Comparison of ENCODE assay signal across 8 mouse cellular contexts in the genomic region with DNA sequence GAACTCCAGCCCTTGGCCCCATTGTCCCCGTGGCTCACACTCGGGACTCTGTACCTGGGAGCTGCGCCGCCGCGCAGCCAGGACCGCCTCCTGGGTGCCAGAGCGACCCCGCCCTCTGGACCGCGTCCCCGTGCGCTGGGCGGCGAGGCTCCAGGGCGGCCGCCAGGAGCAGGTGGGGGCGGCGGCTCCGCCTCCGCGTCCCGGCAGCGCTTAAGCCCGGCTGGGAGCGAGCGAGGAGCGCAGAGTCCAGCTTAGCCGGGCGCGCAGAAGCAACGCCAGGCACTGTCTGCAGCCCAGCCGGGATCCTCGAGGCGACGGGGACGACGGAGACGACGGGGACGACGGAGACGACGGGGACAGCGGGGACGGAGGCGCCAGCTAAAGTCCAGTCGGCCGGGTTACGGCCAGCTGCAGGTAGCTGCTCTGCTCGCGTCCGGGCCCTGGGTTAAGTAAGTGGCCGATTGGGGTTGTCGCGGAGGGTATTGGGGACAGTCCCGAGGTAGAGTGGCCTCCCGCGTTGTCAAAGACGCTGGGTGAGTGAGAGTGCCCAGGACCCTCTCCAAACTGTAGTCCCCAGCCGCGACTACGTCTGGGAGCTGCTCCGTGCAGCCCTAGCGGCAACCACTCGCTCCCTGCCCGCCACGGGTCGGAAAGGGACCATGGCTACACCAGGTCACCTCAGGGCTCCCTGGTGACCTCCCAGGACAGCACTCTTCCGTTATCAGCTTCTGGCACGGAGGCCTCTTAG. TPM values are rescaled to one million over a fixed set of nuclear protein-coding genes. Genes with fewer than 3 reads are reported as not detected.
DNase-seq lines count a peak whose midpoint lies in the region; ATAC-seq and TF ChIP-seq lines count a peak whose summit lies in the region.

Gene Wipf3 (plus strand): TSS at position 157 of the 748 bp plus-strand sequence.

- H3K4me3 ChIP-seq in ES-E14 (ENCODE audit: insufficient read depth in 1 of 2, low read depth in 1 of 2, low read length in 2 of 2, poor library complexity in 1 of 2, severe bottlenecking in 1 of 2): peak within 1 kb of the TSS; percentile 63 to 71
- peak within 1 kb of the TSS; percentile 58 for H3K4me3 ChIP-seq in forebrain, embryonic 14.5 days (ENCODE audit: low read depth, low read length)
- peak within 1 kb of the TSS; percentile 84 for H3K4me3 ChIP-seq in layer of hippocampus, adult 2 months
- H3K4me3 ChIP-seq in lung, embryonic 15.5 days: peak within 1 kb of the TSS; percentile 50

- H3K9me3 ChIP-seq in ES-E14 (ENCODE audit: control insufficient read depth, insufficient read depth, low read depth, low read length): no peaks in the 10 kb centered on the region
- H3K9me3 ChIP-seq in forebrain, embryonic 14.5 days (replicated peaks; ENCODE audit: control insufficient read depth, low read length): no peaks in the 10 kb centered on the region
- H3K9me3 ChIP-seq in lung, embryonic 15.5 days: no peaks in the 10 kb centered on the region

- H3K27ac ChIP-seq in ES-E14 (ENCODE audit: insufficient read depth, low read depth, low read length, poor library complexity, severe bottlenecking): no peak within 1 kb of the TSS
- H3K27ac ChIP-seq in forebrain, embryonic 14.5 days (ENCODE audit: low read depth, low read length): no peak within 1 kb of the TSS; the same call in 1 of the 2 replicates
- peak within 1 kb of the TSS; percentile 94 for H3K27ac ChIP-seq in layer of hippocampus, adult 2 months
- H3K27ac ChIP-seq in lung, embryonic 15.5 days: no peak within 1 kb of the TSS

- no peak for DNase-seq in ES-E14 (ENCODE audit: low read depth, low spot score)
- peak; percentile 1 for DNase-seq in c-Kit-positive CD71-positive TER-119-positive erythroid progenitor cells, embryonic 14.5 days (ENCODE audit: low spot score)
- DNase-seq in forebrain, embryonic 14.5 days (ENCODE audit: low spot score): peak; percentile 65
- DNase-seq in heart, postnatal 36 days: peak; percentile 75 to 76
- peak in 1 of 2 experiments; percentile 51 for DNase-seq in layer of hippocampus, adult 2 months (ENCODE audit: low spot score in 2 of 2)
- peak; percentile 68 for DNase-seq in retina, embryonic 14.5 days (ENCODE audit: low spot score)

- H3K9ac ChIP-seq in ES-E14 (ENCODE audit: insufficient read depth, low read depth, low read length, poor library complexity, severe bottlenecking): peak within 1 kb of the TSS; percentile 24
- peak within 1 kb of the TSS; percentile 73 for H3K9ac ChIP-seq in forebrain, embryonic 14.5 days (ENCODE audit: low read length)
- H3K9ac ChIP-seq in lung, embryonic 15.5 days: peak within 1 kb of the TSS; percentile 41

- peak within 1 kb of the TSS; percentile 92 for H3K4me2 ChIP-seq in forebrain, embryonic 14.5 days (ENCODE audit: low read length)
- peak within 1 kb of the TSS; percentile 95 for H3K4me2 ChIP-seq in lung, embryonic 15.5 days

- peaks cover 0 to 2% of the 10 kb centered on the region in 2 experiments; a peak in 1 of 4 replicates for H3K4me1 ChIP-seq in ES-E14 (ENCODE audit: control insufficient read depth in 2 of 2, insufficient read depth in 2 of 2, low read length in 2 of 2, poor library complexity in 1 of 2)
- peaks cover 15% of the 10 kb centered on the region for H3K4me1 ChIP-seq in forebrain, embryonic 14.5 days (ENCODE audit: control insufficient read depth, insufficient read depth, low read length)
- H3K4me1 ChIP-seq in lung, embryonic 15.5 days: peaks cover 21% of the 10 kb centered on the region

- intact Hi-C loops in heart, postnatal 36 days (cut with DNase I): loop anchor here (2.0 to 5.0 kb wide), 2 partner anchors 37 to 77 kb away; no protein-coding TSS in a partner anchor

- H3K36me3 ChIP-seq in ES-E14 (ENCODE audit: control insufficient read depth, insufficient read depth, low read length, poor library complexity, severe bottlenecking): no peaks in the 10 kb centered on the region
- no peaks in the 10 kb centered on the region for H3K36me3 ChIP-seq in forebrain, embryonic 14.5 days (ENCODE audit: control insufficient read depth, insufficient read depth, low read length)
- H3K36me3 ChIP-seq in lung, embryonic 15.5 days: no peaks in the 10 kb centered on the region

- in situ Hi-C loops in ES-E14 (cut with MboI; ENCODE audit: low sequenced_read_pairs in 2 of 2, unreplicated experiment in 2 of 2): no loop called here

- peaks cover 5% of the 10 kb centered on the region; the same call in 1 of the 2 replicates for H3K27me3 ChIP-seq in forebrain, embryonic 14.5 days (replicated peaks; ENCODE audit: control insufficient read depth, insufficient read depth, low read length)
- H3K27me3 ChIP-seq in lung, embryonic 15.5 days: peaks cover 44% of the 10 kb centered on the region

- WGBS in forebrain, embryonic 14.5 days: under 1% methylated on average over 66 of the region's 71 CpGs
- WGBS in lung, embryonic 15.5 days: under 1% methylated on average over 67 of the region's 71 CpGs

- TF ChIP-seq CTCF in layer of hippocampus, adult 2 months (conservative IDR thresholded peaks at IDR 0.05): no peak

- ATAC-seq in forebrain, embryonic 14.5 days: peak; percentile 86
- ATAC-seq in lung, embryonic 15.5 days (ENCODE audit: borderline replicate concordance, extremely low read depth, low FRiP score, low TSS enrichment): peak; percentile 84
- no peak for ATAC-seq in monocyte, adult 5-6 weeks (replicated peaks; ENCODE audit: insufficient number of reproducible peaks, low FRiP score, low TSS enrichment, poor library complexity, severe bottlenecking)

TF ChIP-seq in ES-E14, 5 proteins besides CTCF, POLR2A, EP300 and RAD21:
- TF ChIP-seq CHD2 (IDR thresholded peaks at IDR 0.05; ENCODE audit: low read depth, low read length): no peak
- no peak for TF ChIP-seq ZC3H11A (IDR thresholded peaks at IDR 0.05; ENCODE audit: borderline replicate concordance, low read depth, low read length)
- no peak for TF ChIP-seq HCFC1 (IDR thresholded peaks at IDR 0.05; ENCODE audit: borderline replicate concordance, insufficient read depth, low read length)
- no peak for TF ChIP-seq MAFK (IDR thresholded peaks at IDR 0.05; ENCODE audit: insufficient read depth, low read depth, low read length)
- TF ChIP-seq ZNF384 (IDR thresholded peaks at IDR 0.05; ENCODE audit: low read depth, low read length): no peak

RNA-seq across cellular contexts. Expression of gene Wipf3, which starts in this region (rescaled TPM):
- 1.4 and 2.1 TPM in 2 replicates for total RNA-seq in ES-E14 (2012; rRNA removed)
- 2.6 and 3.0 TPM in 2 replicates for polyA plus RNA-seq in forebrain, embryonic 14.5 days (2014; fragmentation: Nextera tagmentation; extraction: Ambion mirVana)
- total RNA-seq in heart, postnatal 36 days (2021): 10 to 100 TPM; 37.7 to 40.2 TPM
- 100 to 1,000 TPM; 399 to 401 TPM for total RNA-seq in layer of hippocampus, adult 2 months (2021)
- polyA plus RNA-seq in lung, embryonic 15.5 days (2015; fragmentation: Nextera tagmentation; extraction: Ambion mirVana): 1.2 and 1.5 TPM in 2 replicates
- not detected in 3 replicates for total RNA-seq in monocyte, adult 5-6 weeks (2017)

Comparison
In these comparisons a context has a peak if more than half of its experiments do, and no peak if none do; other contexts are left out.
1. RNA of gene Wipf3 (total RNA-seq): 399 to 401 TPM in layer of hippocampus, adult 2 months and 37.7 to 40.2 TPM in heart, postnatal 36 days; 1.4 to 2.1 TPM in ES-E14 and not detected in monocyte, adult 5-6 weeks; every median in the first group is over 10 times any median in the second.
2. RNA of gene Wipf3 (total RNA-seq): 399 to 401 TPM in layer of hippocampus, adult 2 months; 37.7 to 40.2 TPM in heart, postnatal 36 days; every median in the first group is over 4 times any median in the second.
3. Peak in every context shown above with its lines, with median percentiles within 50 percentile points of each other: H3K4me3 ChIP-seq and H3K9ac ChIP-seq.